Mouse (Mus musculus) CH12.LX (cell line): ENCODE results near the gene Tmem132d. TPM values are rescaled to one million over a fixed set of nuclear protein-coding genes. Genes with fewer than 3 reads are reported as not detected.

Experiments
- DNase-seq: peaks from one replicate; pipeline ENCODE4 v3.0.0-alpha.2; 2013; ENCODE audit errors: extremely low read depth
- H3K27ac ChIP-seq: 2 replicates; pipeline ENCODE4 v1.5.1; 2012; ENCODE audit warnings: low read depth, mild to moderate bottlenecking, control low read depth, moderate library complexity; ENCODE audit not compliant: insufficient read depth
- H3K27me3 ChIP-seq: replicated peaks from 2 replicates; pipeline ENCODE3; 2012; ENCODE audit warnings: inconsistent platforms
- H3K36me3 ChIP-seq, 2 experiments: replicated peaks in 1 of 2; 2 replicates each; pipeline versions ENCODE3 to v1.6.1; 2012; ENCODE audit warnings: inconsistent platforms in 1 of 2, low read length in 1 of 2, mild to moderate bottlenecking in 1 of 2, mixed read lengths in 1 of 2, moderate library complexity in 1 of 2; ENCODE audit not compliant: control insufficient read depth in 1 of 2, insufficient read depth in 1 of 2
- H3K4me1 ChIP-seq, 2 experiments: 2 replicates each; pipeline ENCODE4 v1.6.1; 2012; ENCODE audit warnings: inconsistent platforms in 1 of 2, moderate library complexity in 1 of 2; ENCODE audit not compliant: insufficient read depth in 2 of 2, control insufficient read depth in 1 of 2
- H3K4me2 ChIP-seq: 2 replicates; pipeline ENCODE4 v1.6.1; 2012; ENCODE audit warnings: low read depth, mild to moderate bottlenecking, control low read depth; ENCODE audit not compliant: poor library complexity, insufficient read depth, severe bottlenecking
- H3K4me3 ChIP-seq, 3 experiments: fragments of 150-350 bp in 1 of 3; sonication (generic) in 1 of 3; replicated peaks in 1 of 3; 2 replicates each; pipeline versions ENCODE3 to v1.5.1; 2011 to 2012; ENCODE audit warnings: low read depth in 2 of 3, low read length in 2 of 3, mild to moderate bottlenecking in 2 of 3, moderate library complexity in 2 of 3, control low read depth in 1 of 3, improper control_type of control experiment in 1 of 3, inconsistent platforms in 1 of 3, mixed read lengths in 1 of 3; ENCODE audit not compliant: poor library complexity in 1 of 3
- H3K79me2 ChIP-seq: replicated peaks from 2 replicates; pipeline ENCODE4 v1.6.1; 2012; ENCODE audit warnings: mild to moderate bottlenecking, moderate library complexity; ENCODE audit not compliant: control insufficient read depth, poor library complexity, insufficient read depth, severe bottlenecking; ENCODE audit errors: extremely low read depth
- H3K9ac ChIP-seq: 2 replicates; pipeline ENCODE4 v1.6.1; 2012; ENCODE audit warnings: low read depth, mild to moderate bottlenecking, control low read depth, moderate library complexity; ENCODE audit not compliant: insufficient read depth
- H3K9me3 ChIP-seq: replicated peaks from 2 replicates; pipeline ENCODE3; 2012; ENCODE audit warnings: low read length, inconsistent platforms, mixed read lengths
- BHLHE40 ChIP-seq: IDR thresholded peaks from 2 replicates; pipeline ENCODE4 v1.6.1; 2011; ENCODE audit warnings: mild to moderate bottlenecking, low read depth, low read length, improper control_type of control experiment
- CHD1 ChIP-seq: IDR thresholded peaks from 2 replicates; pipeline ENCODE4 v1.6.1; 2012; ENCODE audit warnings: low read depth, low read length, improper control_type of control experiment, inconsistent platforms
- E2F4 ChIP-seq: IDR thresholded peaks from 2 replicates; pipeline ENCODE4 v1.6.1; 2011; ENCODE audit warnings: low read depth, low read length, improper control_type of control experiment; ENCODE audit not compliant: insufficient replicate concordance
- ELF1 ChIP-seq: IDR thresholded peaks from 2 replicates; pipeline ENCODE4 v1.6.1; 2014; ENCODE audit warnings: low read depth, mild to moderate bottlenecking, inconsistent platforms, low read length, improper control_type of control experiment
- ETS1 ChIP-seq: conservative IDR thresholded peaks from 2 replicates; pipeline ENCODE4 v1.6.1; 2012; ENCODE audit warnings: low read depth, mild to moderate bottlenecking, inconsistent platforms, low read length, improper control_type of control experiment, moderate library complexity
- JUN ChIP-seq: IDR thresholded peaks from 2 replicates; pipeline ENCODE4 v1.6.1; 2011; ENCODE audit warnings: low read depth, mild to moderate bottlenecking, low read length, improper control_type of control experiment, moderate library complexity; ENCODE audit not compliant: insufficient read depth
- JUND ChIP-seq: conservative IDR thresholded peaks from 2 replicates; pipeline ENCODE4 v1.6.1; 2011; ENCODE audit warnings: low read depth, low read length, improper control_type of control experiment
- KAT2A ChIP-seq: IDR thresholded peaks from 2 replicates; pipeline ENCODE4 v1.6.1; 2012; ENCODE audit warnings: low read length, improper control_type of control experiment, inconsistent platforms; ENCODE audit not compliant: insufficient replicate concordance
- MAFK ChIP-seq: IDR thresholded peaks from 2 replicates; pipeline ENCODE4 v1.6.1; 2011; ENCODE audit warnings: low read length, improper control_type of control experiment; ENCODE audit not compliant: insufficient replicate concordance
- MXI1 ChIP-seq: IDR thresholded peaks from 2 replicates; pipeline ENCODE4 v1.6.1; 2011; ENCODE audit warnings: mild to moderate bottlenecking, low read depth, low read length, improper control_type of control experiment
- NRF1 ChIP-seq: IDR thresholded peaks from 2 replicates; pipeline ENCODE4 v1.6.1; 2014; ENCODE audit warnings: low read depth, mild to moderate bottlenecking, inconsistent platforms, low read length, improper control_type of control experiment, moderate library complexity
- POLR2A ChIP-seq: IDR thresholded peaks from 2 replicates; pipeline ENCODE4 v1.6.1; 2011; ENCODE audit warnings: low read depth, mild to moderate bottlenecking, improper control_type of control experiment, low read length
- RAD21 ChIP-seq: IDR thresholded peaks from 2 replicates; pipeline ENCODE4 v1.6.1; 2011; ENCODE audit warnings: low read depth, mild to moderate bottlenecking, low read length, improper control_type of control experiment, moderate library complexity
- RCOR1 ChIP-seq: conservative IDR thresholded peaks from 2 replicates; pipeline ENCODE4 v1.6.1; 2012; ENCODE audit warnings: low read depth, mild to moderate bottlenecking, inconsistent platforms, low read length, improper control_type of control experiment
- SIN3A ChIP-seq: IDR thresholded peaks from 2 replicates; pipeline ENCODE4 v1.6.1; 2012; ENCODE audit warnings: low read length, improper control_type of control experiment, inconsistent platforms
- TCF12 ChIP-seq: IDR thresholded peaks from 2 replicates; pipeline ENCODE4 v1.6.1; 2014; ENCODE audit warnings: low read depth, mild to moderate bottlenecking, inconsistent platforms, low read length, improper control_type of control experiment
- USF1 ChIP-seq: IDR thresholded peaks from 2 replicates; pipeline ENCODE4 v1.6.1; 2014; ENCODE audit warnings: low read depth, mild to moderate bottlenecking, inconsistent platforms, low read length, improper control_type of control experiment
- ZKSCAN1 ChIP-seq: IDR thresholded peaks from 2 replicates; pipeline ENCODE4 v1.6.1; 2012; ENCODE audit warnings: low read depth, inconsistent platforms, low read length, improper control_type of control experiment, borderline replicate concordance
- ZNF384 ChIP-seq: IDR thresholded peaks from 2 replicates; pipeline ENCODE4 v1.6.1; 2012; ENCODE audit warnings: low read depth, low read length, improper control_type of control experiment, inconsistent platforms
- dilution Hi-C: fragments of 300-500 bp; cut with MboI; formaldehyde crosslinking; loops from 2 replicates; pipeline ENCODE4 v1.14.3; 2020; ENCODE audit warnings: low sequenced_read_pairs; ENCODE audit not compliant: extremely low pct_unique_long_range_greater_than_20kb, extremely low pct_ligation_motif_present
- in situ Hi-C: fragments of 300-500 bp; cut with MboI; formaldehyde crosslinking; loops from 3 replicates; pipeline ENCODE4 v1.14.3; 2019; ENCODE audit warnings: low sequenced_read_pairs, low pct_ligation_motif_present, low pct_unique_long_range_greater_than_20kb, mixed read lengths
- polyA plus RNA-seq: library from polyadenylated mRNA; unstranded; fragments of >175 nt; gene quantifications from 2 replicates; pipeline ENCODE4 v1.2.1, GENCODE M21; 2012; ENCODE audit warnings: low read depth; ENCODE audit not compliant: insufficient read length
- total RNA-seq, 2 experiments: library from RNA; depleted of rRNA; stranded (reverse); fragments of 300-350 nt in 1 of 2; fragments of >200 nt in 1 of 2; gene quantifications; 2 replicates each; pipeline ENCODE4 v1.2.3; 2012 to 2014

The Tmem132d gene
- total and polyA plus RNA-seq, 3 experiments, result not detected

DNA sequence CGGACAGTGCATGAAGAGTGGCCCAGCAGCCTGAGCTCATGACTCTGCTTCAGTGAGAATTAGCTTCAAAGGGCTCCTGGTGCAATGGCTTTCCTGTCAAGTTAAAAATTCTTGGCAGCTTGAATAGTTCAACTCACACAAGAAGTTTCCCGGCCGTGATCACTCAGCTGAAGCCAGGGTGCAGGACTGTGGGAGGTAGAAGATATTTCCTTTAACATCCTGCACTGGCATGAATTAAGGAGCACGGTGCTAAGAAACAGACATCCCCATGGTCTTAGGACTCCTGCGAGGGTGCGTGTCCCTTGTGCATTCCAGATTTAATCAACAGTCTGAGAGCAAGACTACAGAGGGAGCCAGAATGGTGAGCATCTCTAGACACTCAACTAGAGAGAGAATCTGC is 480.1 kb downstream of the Tmem132d start:
- no peak for TF ChIP-seq MAFK
- TF ChIP-seq KAT2A, result no peak
- no peak for TF ChIP-seq USF1
- TF ChIP-seq ELF1, result no peak
- no peak for TF ChIP-seq ZKSCAN1
- no peak for TF ChIP-seq CHD1
- no peak for TF ChIP-seq POLR2A
- no peak for TF ChIP-seq RCOR1
- TF ChIP-seq NRF1, result no peak
- no peak for TF ChIP-seq SIN3A
- no peak for TF ChIP-seq MXI1
- TF ChIP-seq TCF12, result no peak
- no peak for TF ChIP-seq E2F4
- no peak for TF ChIP-seq JUND
- TF ChIP-seq, all 38 proteins: peak for 0
- Histone ChIP-seq H3K4me2 (no peak overlapping the region), H3K4me3 (no peak overlapping the region), H3K36me3 (no peaks in the 10 kb centered on the region), H3K79me2 (no peaks in the 10 kb centered on the region), H3K9ac (no peak overlapping the region), H3K4me1 (no peaks in the 10 kb centered on the region), H3K27ac (no peak overlapping the region), H3K9me3 (peaks cover 80% of the 10 kb centered on the region), H3K27me3 (no peaks in the 10 kb centered on the region)
- DNase-seq, result no peak
- dilution Hi-C loops, result no loop called here
- in situ Hi-C loops, result no loop called here

- no peak overlapping the region for H3K4me3 ChIP-seq
- H3K4me1 ChIP-seq, result no peaks in the 10 kb centered on the region
- no peak overlapping the region for H3K4me2 ChIP-seq
- no peak for DNase-seq
- dilution Hi-C loops, result no loop called here
- H3K27me3 ChIP-seq, result no peaks in the 10 kb centered on the region
- H3K9me3 ChIP-seq, result peaks cover 82% of the 10 kb centered on the region
- TF ChIP-seq ZNF384, result no peak
- no peak for TF ChIP-seq JUN
- no peak for TF ChIP-seq BHLHE40
- no peak for TF ChIP-seq MXI1
- TF ChIP-seq ETS1, result no peak
- no peak for TF ChIP-seq RAD21
- TF ChIP-seq, all 38 proteins: peak for 0
- in situ Hi-C loops, result no loop called here
- no peaks in the 10 kb centered on the region for H3K36me3 ChIP-seq
- H3K9ac ChIP-seq, result no peak overlapping the region
- no peaks in the 10 kb centered on the region for H3K79me2 ChIP-seq
- H3K27ac ChIP-seq, result no peak overlapping the region
These were observed 482.3 kb downstream of the Tmem132d start for GRCm38 (mm10) chr5:127950574-127950973.
